Mouse (Mus musculus): ENCODE results near the gene Rnf168.
"Not testable (repeated sequence)": the region's sequence is repeated elsewhere in the genome, so short reads cannot be mapped to it uniquely, and the experiment has no call there.

Rnf168 gene

GRCm38 (mm10) chr16:32277308-32278256 is at the start of gene Rnf168:
Gene Rnf168, plus strand, starts transcription at chr16:32277459.
- peak; percentile 73 to 88 for DNase-seq (ENCODE audit: low spot score in 2 of 2)

GRCm38 (mm10) chr16:32232050-32232449 is 45.2 kb upstream of the Rnf168 start:
- not testable (repeated sequence) for DNase-seq (ENCODE audit: low spot score in 2 of 2)

GRCm38 (mm10) chr16:32237930-32238680 is 39.2 kb upstream of the Rnf168 start:
- DNase-seq (ENCODE audit: low spot score in 2 of 2) = no peak

GRCm38 (mm10) chr16:32239428-32240312 is 37.6 kb upstream of the Rnf168 start:
- DNase-seq (ENCODE audit: low spot score in 2 of 2) = no peak

GRCm38 (mm10) chr16:32243901-32244300 is 33.4 kb upstream of the Rnf168 start:
- no peak for DNase-seq (ENCODE audit: low spot score in 2 of 2)

GRCm38 (mm10) chr16:32246351-32246791 is 30.9 kb upstream of the Rnf168 start:
- DNase-seq (ENCODE audit: low spot score in 2 of 2) = peak; percentile 32 to 53

GRCm38 (mm10) chr16:32246952-32247370 is 30.3 kb upstream of the Rnf168 start, which contains the start of the genes Fbxo45 and Wdr53:
Gene Fbxo45, minus strand, starts transcription at chr16:32247158.
Gene Wdr53, plus strand, starts transcription at chr16:32247227.
- DNase-seq (ENCODE audit: low spot score in 2 of 2) = peak; percentile 95 to 98

- not testable (repeated sequence) for DNase-seq (ENCODE audit: low spot score in 2 of 2)
Measured at GRCm38 (mm10) chr16:32264225-32264624, 13.0 kb upstream of the Rnf168 start.

GRCm38 (mm10) chr16:32271291-32271690 is 6.0 kb upstream of the Rnf168 start, which contains the start of gene Smco1:
Gene Smco1, plus strand, starts transcription at chr16:32271468.
- DNase-seq (ENCODE audit: low spot score in 2 of 2) = no peak

GRCm38 (mm10) chr16:32273338-32273737 is 3.9 kb upstream of the Rnf168 start:
- no peak for DNase-seq (ENCODE audit: low spot score in 2 of 2)

- no peak for DNase-seq (ENCODE audit: low spot score in 2 of 2)
Measured at GRCm38 (mm10) chr16:32275041-32275440, 2.2 kb upstream of the Rnf168 start.

- DNase-seq (ENCODE audit: low spot score in 2 of 2) = no peak
Measured at GRCm38 (mm10) chr16:32275830-32276229, 1.4 kb upstream of the Rnf168 start.

GRCm38 (mm10) chr16:32278396-32278795 is 1.1 kb downstream of the Rnf168 start:
- DNase-seq (ENCODE audit: low spot score in 2 of 2) = no peak

- DNase-seq (ENCODE audit: low spot score in 2 of 2) = no peak
Measured at GRCm38 (mm10) chr16:32280211-32280610, 3.0 kb downstream of the Rnf168 start.

- no peak for DNase-seq (ENCODE audit: low spot score in 2 of 2)
Measured at GRCm38 (mm10) chr16:32282608-32283007, 5.3 kb downstream of the Rnf168 start.

GRCm38 (mm10) chr16:32291821-32292220 is 14.6 kb downstream of the Rnf168 start:
- DNase-seq (ENCODE audit: low spot score in 2 of 2) = no peak

- not testable (repeated sequence) for DNase-seq (ENCODE audit: low spot score in 2 of 2)
Measured at GRCm38 (mm10) chr16:32299617-32300016, 22.4 kb downstream of the Rnf168 start.

- DNase-seq (ENCODE audit: low spot score in 2 of 2) = no peak
Measured at GRCm38 (mm10) chr16:32303046-32303445, 25.8 kb downstream of the Rnf168 start.

GRCm38 (mm10) chr16:32303886-32304285 is 26.6 kb downstream of the Rnf168 start:
- no peak for DNase-seq (ENCODE audit: low spot score in 2 of 2)

GRCm38 (mm10) chr16:32311970-32312369 is 34.7 kb downstream of the Rnf168 start:
- no peak for DNase-seq (ENCODE audit: low spot score in 2 of 2)

- DNase-seq (ENCODE audit: low spot score in 2 of 2) = no peak
Measured at GRCm38 (mm10) chr16:32312386-32312785, 35.1 kb downstream of the Rnf168 start.
